Mouse (Mus musculus) forebrain, embryonic 14.5 days (tissue): ENCODE measurements at regions not wholly inside any gene's neighbourhood (a gene's known extent, or its start where the extent isn't known, plus 50 kb on each side); places are given as distances from the start of the nearest gene placed in this dataset.

Experiments used
- ATAC-seq: fragments of 200-750 bp; cut with Nextera tagmentation; 2 replicates; pipeline ENCODE4 v1.8.0; 2017; ENCODE audit warnings: mild to moderate bottlenecking, moderate library complexity
- DNase-seq: peaks from one replicate; pipeline ENCODE4 v3.0.0-alpha.2; 2015; ENCODE audit warnings: low spot score
- H3K27ac ChIP-seq: fragments of 300-500 bp; sonication (generic); 2 replicates; pipeline ENCODE4 v1.5.1; 2014; ENCODE audit warnings: low read depth, mild to moderate bottlenecking, control low read depth, low read length, moderate library complexity
- H3K27me3 ChIP-seq: fragments of 300-500 bp; sonication (generic); replicated peaks from 2 replicates; pipeline ENCODE4 v1.6.1; 2014; ENCODE audit warnings: low read length, control low read depth, mixed read lengths; ENCODE audit not compliant: control insufficient read depth, insufficient read depth
- H3K36me3 ChIP-seq: fragments of 300-500 bp; sonication (generic); 2 replicates; pipeline ENCODE4 v1.6.1; 2014; ENCODE audit warnings: low read length, control low read depth; ENCODE audit not compliant: control insufficient read depth, insufficient read depth
- H3K4me1 ChIP-seq: fragments of 300-500 bp; sonication (generic); 2 replicates; pipeline ENCODE4 v1.6.1; 2014; ENCODE audit warnings: antibody characterized with exemption, low read length, control low read depth; ENCODE audit not compliant: control insufficient read depth, insufficient read depth
- H3K4me2 ChIP-seq: fragments of 300-500 bp; sonication (generic); 2 replicates; pipeline ENCODE4 v1.6.1; 2014; ENCODE audit warnings: mild to moderate bottlenecking, control low read depth, low read length
- H3K4me3 ChIP-seq: fragments of 300-500 bp; sonication (generic); 2 replicates; pipeline ENCODE4 v1.5.1; 2014; ENCODE audit warnings: low read depth, low read length, control low read depth
- H3K9ac ChIP-seq: fragments of 300-500 bp; sonication (generic); 2 replicates; pipeline ENCODE4 v1.6.1; 2014; ENCODE audit warnings: mild to moderate bottlenecking, low read length, control low read depth, moderate library complexity
- H3K9me3 ChIP-seq: fragments of 300-500 bp; sonication (generic); replicated peaks from 2 replicates; pipeline ENCODE4 v1.6.1; 2016; ENCODE audit warnings: low read length, control low read depth, mixed read lengths; ENCODE audit not compliant: control insufficient read depth
- WGBS: fragments of 180-500 bp; shearing (Covaris S2); extraction: QIAGEN DNeasy Blood & Tissue Kit; methylation state at CpG from one replicate; pipeline ENCODE4 v1.1.7; 2014; 5-methylcytosine and 5-hydroxymethylcytosine counted together

DNA sequence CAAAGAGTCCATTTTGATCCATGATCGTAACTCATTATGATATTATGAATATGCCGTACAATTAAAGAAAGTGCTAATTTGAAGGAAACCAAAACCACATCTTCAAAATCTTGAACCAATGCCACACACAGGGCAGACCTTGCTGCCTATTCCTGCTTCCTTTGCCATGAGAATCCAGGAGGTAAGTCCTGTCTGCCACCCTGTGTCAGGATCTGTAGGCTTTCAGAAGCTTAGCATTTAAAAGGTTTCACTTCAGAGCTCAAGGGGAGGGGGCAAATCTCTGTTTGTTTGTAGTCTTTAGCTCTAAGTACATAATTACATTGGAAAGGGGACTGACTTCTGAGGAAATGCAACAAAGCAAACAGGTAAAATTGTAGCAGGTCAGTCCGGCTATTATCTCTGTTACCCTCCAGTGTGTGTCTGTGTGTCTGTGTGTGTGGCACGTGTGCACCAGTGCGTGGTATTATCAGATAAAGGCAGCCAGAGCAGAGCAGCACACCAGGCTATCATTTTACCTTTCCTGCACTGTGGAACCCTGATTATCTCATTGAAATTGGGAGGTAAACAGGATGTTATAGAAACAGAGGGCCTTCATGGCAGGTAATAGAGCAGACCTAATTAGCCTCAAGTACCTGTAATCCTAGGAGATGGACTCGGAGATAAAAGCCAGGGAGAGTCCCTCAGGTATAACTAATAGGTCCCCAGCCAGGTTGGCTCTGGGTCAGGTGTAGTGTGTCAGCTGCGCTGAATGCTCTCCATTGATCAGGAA, 948.0 kb upstream of the Zeb2 start:
- Histone ChIP-seq H3K4me3 (no peak overlapping the region), H3K27ac (no peak overlapping the region), H3K36me3 (no peaks in the 10 kb centered on the region), H3K4me2 (no peak overlapping the region), H3K27me3 (no peaks in the 10 kb centered on the region), H3K9ac (no peak overlapping the region), H3K9me3 (no peaks in the 10 kb centered on the region), H3K4me1 (no peaks in the 10 kb centered on the region)
- 58% methylated on average over 7 of the region's 7 CpGs for WGBS
- DNase-seq (no peak), ATAC-seq (no peak)

DNA sequence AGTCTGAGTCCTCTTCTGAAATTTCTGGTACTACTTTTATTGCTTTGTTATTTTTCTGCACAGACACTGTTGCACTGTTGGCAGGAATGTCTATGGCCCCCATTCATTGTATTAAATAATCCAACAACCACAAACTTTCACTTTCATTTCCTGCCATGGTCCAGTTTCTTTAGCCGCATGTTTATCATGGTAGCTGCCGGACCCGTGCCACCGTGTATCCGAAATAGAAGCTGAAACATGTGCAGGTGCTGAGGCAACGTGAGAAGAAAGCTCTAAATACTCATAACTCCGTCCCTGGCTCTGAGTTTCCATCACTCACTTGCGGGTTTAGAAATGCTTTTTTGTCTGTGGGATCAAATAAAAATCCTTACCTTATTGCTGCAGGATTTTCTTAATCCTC, 938.5 kb upstream of the Zeb2 start:
- no peaks in the 10 kb centered on the region for H3K4me1 ChIP-seq
- H3K36me3 ChIP-seq = no peaks in the 10 kb centered on the region
- H3K9me3 ChIP-seq = no peaks in the 10 kb centered on the region
- no peak overlapping the region for H3K4me3 ChIP-seq
- H3K27me3 ChIP-seq = no peaks in the 10 kb centered on the region
- no peak overlapping the region for H3K9ac ChIP-seq
- no peak for ATAC-seq
- no peak for DNase-seq
- WGBS = 89% methylated on average over 8 of the region's 8 CpGs
- H3K27ac ChIP-seq = no peak overlapping the region
- no peak overlapping the region for H3K4me2 ChIP-seq

DNA sequence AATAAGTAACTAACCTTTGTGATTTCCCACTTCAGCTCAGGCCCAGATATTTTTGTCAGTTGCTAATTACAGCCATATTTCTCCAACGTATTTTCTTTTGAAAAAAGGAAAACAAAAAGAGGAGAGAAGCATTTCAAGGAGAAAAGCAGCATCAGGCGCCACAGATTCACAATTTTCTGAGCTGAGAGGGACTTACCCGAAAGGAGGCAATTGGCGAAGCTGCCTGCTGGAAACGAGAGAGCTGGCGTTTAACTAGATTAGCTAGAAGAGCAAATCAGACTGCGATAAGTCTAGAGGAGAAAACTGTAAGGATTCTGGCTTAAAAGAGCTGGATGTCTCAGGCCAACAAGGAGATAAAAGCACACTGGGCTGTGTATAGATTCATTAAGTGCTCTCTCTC, 937.7 kb upstream of the Zeb2 start:
- ATAC-seq (no peak), DNase-seq (peak; percentile 40)
- H3K4me1 ChIP-seq = no peaks in the 10 kb centered on the region
- no peak overlapping the region for H3K27ac ChIP-seq
- no peak overlapping the region for H3K4me2 ChIP-seq
- no peaks in the 10 kb centered on the region for H3K9me3 ChIP-seq
- H3K4me3 ChIP-seq = no peak overlapping the region
- no peak overlapping the region for H3K9ac ChIP-seq
- H3K36me3 ChIP-seq = no peaks in the 10 kb centered on the region
- H3K27me3 ChIP-seq = no peaks in the 10 kb centered on the region
- WGBS = 27% methylated on average over 7 of the region's 7 CpGs

GRCm38 (mm10) chr2:46021854-46022253, 904.7 kb upstream of the Zeb2 start:
- no peak for DNase-seq
- 93% methylated on average over 1 of the region's 1 CpGs for WGBS
- no peak overlapping the region for H3K27ac ChIP-seq
- H3K27me3 ChIP-seq = no peaks in the 10 kb centered on the region
- no peak overlapping the region for H3K4me3 ChIP-seq
- no peaks in the 10 kb centered on the region for H3K9me3 ChIP-seq
- ATAC-seq = no peak
- no peak overlapping the region for H3K9ac ChIP-seq
- no peaks in the 10 kb centered on the region for H3K36me3 ChIP-seq
- no peak overlapping the region for H3K4me2 ChIP-seq
- H3K4me1 ChIP-seq = no peaks in the 10 kb centered on the region

DNA sequence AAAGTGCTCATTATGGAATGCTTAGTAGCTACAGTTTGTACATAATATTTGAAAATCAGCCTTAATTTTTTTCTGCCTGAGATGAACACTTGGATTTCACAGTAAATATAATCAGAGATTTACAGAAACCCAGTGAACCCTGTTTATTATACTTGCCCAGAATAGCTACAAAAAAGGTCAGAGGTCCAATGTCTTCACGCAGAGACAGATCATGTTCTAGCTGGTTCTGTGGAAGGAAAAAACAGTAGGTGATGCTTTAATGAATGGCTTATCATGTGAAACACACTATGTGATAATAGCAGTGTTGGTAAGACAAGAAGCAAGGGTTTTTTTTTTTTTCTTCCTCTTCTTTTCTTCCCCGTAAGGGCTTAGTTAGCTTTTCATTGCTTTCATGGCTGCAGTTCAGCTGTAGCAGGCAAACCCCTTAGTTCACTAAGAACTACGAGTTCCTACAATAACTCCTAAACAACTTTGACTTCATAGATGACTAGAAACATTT, 896.6 kb upstream of the Zeb2 start:
- ATAC-seq (no peak), DNase-seq (peak; percentile 45)
- WGBS = 61% methylated on average over 3 of the region's 3 CpGs
- Histone ChIP-seq H3K27ac (no peak overlapping the region), H3K4me1 (no peaks in the 10 kb centered on the region), H3K9me3 (no peaks in the 10 kb centered on the region), H3K9ac (no peak overlapping the region), H3K36me3 (no peaks in the 10 kb centered on the region), H3K4me2 (no peak overlapping the region), H3K27me3 (no peaks in the 10 kb centered on the region), H3K4me3 (no peak overlapping the region)

DNA sequence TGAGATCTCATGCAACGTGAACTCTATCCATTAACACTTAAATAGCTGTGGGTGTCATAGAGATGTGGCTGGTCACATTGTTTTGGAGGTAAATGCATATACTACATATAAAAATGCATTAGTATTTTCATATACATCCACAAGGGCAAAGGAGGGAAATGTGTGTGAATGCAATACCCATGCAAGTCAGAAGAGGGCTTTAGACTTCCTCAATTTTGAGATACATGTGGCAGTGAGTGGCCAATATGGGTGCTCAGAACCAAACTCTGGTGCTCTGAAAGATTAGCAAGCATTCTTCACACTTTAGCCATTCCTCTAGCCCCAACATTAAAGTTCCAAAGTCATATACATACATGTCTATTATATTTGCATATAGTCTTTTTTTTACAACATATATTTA, 895.5 kb upstream of the Zeb2 start:
- H3K4me2 ChIP-seq = no peak overlapping the region
- ATAC-seq (no peak), DNase-seq (no peak)
- no peaks in the 10 kb centered on the region for H3K27me3 ChIP-seq
- H3K36me3 ChIP-seq = no peaks in the 10 kb centered on the region
- WGBS = 96% methylated on average over 1 of the region's 1 CpGs
- no peak overlapping the region for H3K9ac ChIP-seq
- H3K4me1 ChIP-seq = no peaks in the 10 kb centered on the region
- no peak overlapping the region for H3K27ac ChIP-seq
- no peaks in the 10 kb centered on the region for H3K9me3 ChIP-seq
- H3K4me3 ChIP-seq = no peak overlapping the region

GRCm38 (mm10) chr2:45975157-45975556, 858.0 kb upstream of the Zeb2 start:
- Histone ChIP-seq H3K4me2 (no peak overlapping the region), H3K9ac (no peak overlapping the region), H3K27me3 (no peaks in the 10 kb centered on the region), H3K36me3 (no peaks in the 10 kb centered on the region), H3K9me3 (no peaks in the 10 kb centered on the region), H3K4me1 (no peaks in the 10 kb centered on the region), H3K27ac (no peak overlapping the region), H3K4me3 (no peak overlapping the region)
- DNase-seq (no peak), ATAC-seq (no peak)

DNA sequence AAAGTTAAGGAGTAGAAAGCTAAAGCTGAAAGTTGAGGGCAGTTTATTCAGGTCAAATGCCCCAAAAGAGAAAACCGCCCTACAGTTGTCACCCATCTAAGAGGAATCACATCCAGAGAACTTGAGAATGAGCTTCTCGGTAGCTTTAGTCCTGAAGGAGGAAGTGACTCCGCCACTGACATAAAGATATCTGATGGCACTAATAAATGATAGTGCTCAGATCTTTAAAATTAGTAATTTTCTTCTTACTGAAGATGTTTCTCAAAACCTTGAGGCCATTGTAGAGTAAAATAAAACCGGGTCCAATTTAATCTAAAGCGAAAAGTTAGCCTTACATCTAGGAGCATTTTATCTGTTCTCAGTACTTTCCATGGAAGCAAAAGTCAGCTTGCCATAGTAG, 851.4 kb upstream of the Zeb2 start:
- DNase-seq = no peak
- Histone ChIP-seq H3K27ac (no peak overlapping the region), H3K9ac (no peak overlapping the region), H3K27me3 (no peaks in the 10 kb centered on the region), H3K4me2 (no peak overlapping the region), H3K4me3 (no peak overlapping the region), H3K9me3 (no peaks in the 10 kb centered on the region), H3K36me3 (no peaks in the 10 kb centered on the region), H3K4me1 (no peaks in the 10 kb centered on the region)
- ATAC-seq = no peak
- WGBS = 93% methylated on average over 5 of the region's 5 CpGs

- Histone ChIP-seq H3K27me3 (no peaks in the 10 kb centered on the region), H3K4me2 (no peak overlapping the region), H3K9me3 (no peaks in the 10 kb centered on the region), H3K36me3 (no peaks in the 10 kb centered on the region), H3K27ac (no peak overlapping the region), H3K4me1 (no peaks in the 10 kb centered on the region), H3K9ac (no peak overlapping the region), H3K4me3 (no peak overlapping the region)
- DNase-seq (no peak), ATAC-seq (no peak)
- 63% methylated on average over 4 of the region's 4 CpGs for WGBS
These were observed 839.7 kb upstream of the Zeb2 start for GRCm38 (mm10) chr2:45956792-45957330.
